Mouse (Mus musculus) cerebellum, postnatal 4 days (tissue): ENCODE data around the gene Ino80.

Experiments used
- DNase-seq, 2 experiments: peaks; one replicate each; pipeline ENCODE4 v3.0.0; 2022; ENCODE audit warnings: low spot score in 2 of 2, mixed read lengths in 1 of 2

Ino80 gene

DNA sequence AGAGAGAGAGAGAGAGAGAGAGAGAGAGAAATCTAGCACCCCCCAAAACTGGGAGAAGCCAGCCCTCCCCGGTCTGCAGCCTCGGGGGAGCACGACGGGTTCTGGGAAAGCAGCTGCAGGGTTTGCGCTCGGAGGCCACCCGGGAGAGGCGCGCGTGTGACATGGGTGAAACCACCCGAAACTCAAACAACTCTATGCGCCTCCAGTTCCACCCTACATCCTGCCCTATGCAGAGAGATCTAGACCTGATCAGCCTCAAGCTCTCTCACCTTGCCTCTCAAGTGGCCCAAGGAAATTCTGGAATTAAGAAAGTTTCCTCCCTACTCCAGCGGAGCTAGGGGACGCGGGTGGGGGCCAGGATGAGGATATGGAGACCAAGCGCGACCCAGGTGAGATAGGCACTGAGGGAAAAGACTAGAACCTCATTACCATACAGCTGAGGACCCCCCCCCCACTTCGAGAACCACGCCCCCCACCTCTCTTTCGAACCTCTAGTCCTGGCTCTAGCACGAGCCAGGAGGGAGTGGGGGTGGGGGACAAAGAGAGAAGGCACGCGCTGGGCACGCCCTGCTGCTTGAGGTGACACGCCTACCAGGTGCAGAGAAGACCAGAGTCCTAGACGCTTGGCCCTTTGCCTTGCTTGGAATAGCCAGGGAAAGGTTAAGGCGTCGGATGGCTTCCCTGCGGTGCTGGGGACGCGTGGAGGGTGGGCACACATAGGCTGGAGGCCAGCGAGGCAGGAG, 152.7 kb downstream of the Ino80 start:
- no peak for DNase-seq

DNA sequence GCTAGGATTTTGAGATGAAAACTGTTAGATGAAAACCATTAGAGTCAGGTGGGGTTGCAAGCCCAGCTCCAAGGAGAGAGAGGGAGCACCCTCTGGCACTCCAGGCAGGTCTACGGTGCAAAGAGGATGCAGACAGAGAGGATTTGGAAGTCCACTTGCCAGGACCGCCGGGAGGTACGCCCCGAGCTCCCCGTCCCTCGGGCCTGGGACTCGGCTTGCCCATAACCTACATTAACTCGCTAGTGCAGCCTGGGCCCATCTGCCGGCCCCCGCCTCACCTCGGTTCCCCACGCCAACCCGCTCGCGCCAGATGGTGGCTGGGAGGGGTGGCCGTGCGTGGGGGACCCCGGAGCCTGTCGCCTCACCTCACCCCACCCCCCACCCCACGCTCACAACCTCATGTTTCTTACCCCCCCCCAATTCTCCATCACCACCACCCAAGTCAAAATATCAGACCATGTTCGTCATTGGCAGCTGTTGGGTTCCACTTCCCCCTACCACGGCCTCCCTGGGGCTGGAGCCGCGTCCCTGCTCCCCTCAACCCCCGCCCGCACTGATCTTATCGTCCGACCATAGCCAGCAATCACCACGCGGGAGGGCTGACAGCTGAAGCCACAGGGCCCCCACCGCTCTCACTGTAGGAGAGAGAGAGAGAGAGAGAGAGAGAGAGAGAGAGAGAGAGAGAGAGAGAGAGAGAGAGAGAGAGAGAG, 153.5 kb downstream of the Ino80 start:
- no peak for DNase-seq
